Mouse (Mus musculus) thymus, postnatal 10 days (tissue): ENCODE results near the gene Scrn3.

Experiments
- DNase-seq, 2 experiments: peaks; one replicate each; pipeline ENCODE4 v3.0.0; 2021; ENCODE audit warnings: low spot score in 2 of 2

Gene Scrn3

DNA sequence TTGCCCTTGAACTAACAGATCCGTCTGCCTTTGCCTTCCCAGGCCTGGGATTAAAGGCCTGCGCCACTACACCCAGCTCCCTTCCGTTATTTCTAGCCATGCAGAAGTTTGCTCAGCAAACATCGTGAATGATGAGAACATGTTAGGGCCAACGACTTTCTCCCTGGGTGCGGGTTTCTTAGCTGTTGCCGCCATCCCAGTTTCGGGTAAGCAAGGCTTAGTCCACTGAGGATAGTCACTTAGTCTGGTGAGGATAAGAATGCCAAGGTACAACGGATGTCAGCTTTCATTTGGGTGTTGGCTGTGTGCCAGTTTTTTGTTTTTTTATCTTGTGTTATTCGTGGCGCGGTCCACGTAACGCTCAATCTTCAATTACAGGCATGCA, 708 bp downstream of the Scrn3 start:
- peak; percentile 18 for DNase-seq

DNA sequence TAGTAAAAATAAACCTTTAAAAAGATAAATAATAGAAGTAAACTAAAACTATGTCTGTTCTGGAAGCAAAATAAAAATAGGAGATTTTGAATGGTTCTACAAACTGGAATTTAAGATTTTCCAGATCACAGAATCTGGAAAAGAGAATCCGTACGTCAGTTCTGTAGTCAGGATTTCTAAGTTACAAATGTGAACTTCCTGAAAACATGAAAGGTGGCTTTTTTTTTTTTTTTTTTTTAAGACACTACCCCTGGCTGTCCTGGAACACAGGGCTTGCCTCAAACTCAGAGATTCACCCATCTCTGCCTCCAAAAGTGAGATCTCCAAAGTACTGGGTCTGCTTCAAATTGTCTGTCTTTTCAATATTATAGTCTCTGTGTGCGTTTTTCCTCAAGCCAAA, 1.9 kb downstream of the Scrn3 start:
- DNase-seq, result no peak

DNA sequence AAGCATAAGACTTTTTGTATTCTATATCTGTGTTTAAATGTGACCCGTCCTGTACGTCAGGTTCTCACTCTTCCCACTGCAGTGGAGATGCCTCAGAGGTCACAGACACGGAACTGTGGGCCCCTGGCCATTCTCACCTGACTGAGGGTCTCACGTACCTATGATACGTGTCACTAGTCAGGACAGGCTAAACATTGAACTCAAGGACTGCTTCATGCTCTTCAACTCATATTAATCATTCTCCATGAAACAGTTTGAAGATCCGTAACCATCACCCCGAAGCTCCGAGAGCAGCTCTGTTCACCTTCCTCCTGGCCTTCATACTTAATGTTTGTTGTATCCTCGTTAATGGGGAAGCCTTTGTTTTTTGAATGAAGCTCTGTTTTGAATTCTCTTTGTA, 5.0 kb downstream of the Scrn3 start:
- DNase-seq, result no peak

DNA sequence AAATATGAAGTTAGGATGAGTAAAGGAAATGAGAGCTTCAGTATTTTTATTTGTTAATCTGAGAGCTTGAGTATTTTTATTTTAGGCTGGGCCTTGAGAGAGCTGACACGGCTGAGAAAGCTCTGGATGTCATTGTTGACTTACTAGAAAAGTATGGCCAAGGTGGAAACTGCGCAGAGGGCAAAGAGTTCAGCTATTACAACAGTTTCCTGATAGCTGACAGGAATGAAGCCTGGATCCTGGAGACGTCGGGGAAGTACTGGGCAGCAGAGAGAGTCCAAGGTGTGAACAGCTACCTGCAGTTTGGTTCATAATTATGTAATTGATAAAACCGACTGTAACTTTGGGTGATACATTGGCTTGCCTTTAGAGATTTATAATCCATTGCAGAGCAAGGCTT, 6.8 kb downstream of the Scrn3 start:
- DNase-seq, result no peak

DNA sequence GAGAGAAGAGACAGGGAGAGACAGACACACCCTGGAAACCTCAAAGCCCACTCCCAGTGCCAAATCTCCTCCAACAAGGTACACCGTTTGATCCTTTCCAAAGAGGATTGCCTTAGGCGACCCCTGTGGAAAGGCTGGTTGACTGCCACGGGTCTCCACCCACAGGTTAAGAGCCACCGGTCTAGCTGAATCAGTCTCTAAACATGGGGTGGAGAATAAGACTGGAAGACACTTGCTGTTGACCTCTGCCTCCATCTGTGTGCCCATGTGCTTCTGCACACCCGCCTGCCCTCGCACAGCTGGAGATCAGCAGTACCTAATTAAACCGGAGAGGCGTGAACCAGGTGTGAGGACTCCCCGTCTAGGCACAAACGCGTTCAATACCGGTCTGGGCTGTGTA, 10.6 kb downstream of the Scrn3 start:
- DNase-seq, result no peak

DNA sequence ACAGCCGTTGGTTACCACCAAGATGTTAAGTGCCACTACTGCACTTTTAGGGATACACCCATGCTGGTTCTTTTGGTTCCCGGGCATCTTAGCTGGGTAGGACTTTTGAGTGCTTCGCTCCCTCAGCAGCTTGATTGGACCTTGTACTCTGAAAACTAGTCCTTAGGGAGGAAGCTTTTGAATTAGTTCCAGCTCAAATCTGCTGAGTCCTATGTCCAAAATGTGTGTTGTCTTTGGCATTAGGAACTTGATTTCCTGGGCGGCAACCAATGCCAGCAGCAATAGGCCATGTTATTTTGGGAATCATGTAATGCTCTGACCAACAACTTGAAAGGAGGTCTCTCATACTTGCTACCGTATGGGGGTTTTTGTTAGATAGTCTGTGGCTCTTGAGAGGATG, 13.5 kb downstream of the Scrn3 start:
- DNase-seq, result no peak

DNA sequence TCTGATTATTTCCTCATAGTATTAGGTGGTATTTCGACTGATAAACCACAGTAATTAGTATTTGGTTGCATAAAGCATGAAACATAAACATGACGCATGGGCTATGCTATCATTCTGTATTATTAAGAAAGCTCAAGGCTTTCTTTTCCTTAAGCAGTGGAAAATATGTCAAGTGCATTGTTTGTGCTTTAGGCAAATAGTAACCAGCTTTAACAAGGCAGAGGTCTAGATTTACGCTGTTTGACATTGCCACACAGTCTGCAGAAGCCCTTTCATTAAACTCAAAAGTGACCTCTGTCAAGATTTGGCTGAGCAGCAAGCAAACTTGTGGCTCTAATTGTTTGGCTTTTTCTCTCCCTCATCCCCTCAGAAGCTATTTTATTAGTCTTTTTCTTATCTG, 23.5 kb downstream of the Scrn3 start:
- DNase-seq, result no peak

DNA sequence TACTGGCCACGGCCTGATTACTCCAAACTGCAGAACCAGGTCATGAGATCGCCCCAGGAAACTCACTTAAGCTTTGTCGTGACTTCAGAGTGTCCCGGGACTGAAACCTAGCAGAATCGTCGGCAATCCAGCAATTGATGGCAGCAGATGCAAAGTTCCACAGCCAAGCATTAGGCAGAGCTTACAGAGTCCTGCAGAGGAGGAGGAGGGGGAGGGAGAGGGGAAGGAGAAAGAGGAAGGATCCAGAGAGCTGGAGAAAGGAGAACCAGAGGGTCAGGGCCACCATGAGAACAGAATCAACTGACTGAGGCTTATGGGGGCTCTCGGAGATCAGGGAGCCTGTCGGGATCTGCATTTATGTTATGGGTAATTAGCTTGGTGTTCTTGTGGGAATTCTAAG, 26.0 kb downstream of the Scrn3 start:
- DNase-seq, result no peak

DNA sequence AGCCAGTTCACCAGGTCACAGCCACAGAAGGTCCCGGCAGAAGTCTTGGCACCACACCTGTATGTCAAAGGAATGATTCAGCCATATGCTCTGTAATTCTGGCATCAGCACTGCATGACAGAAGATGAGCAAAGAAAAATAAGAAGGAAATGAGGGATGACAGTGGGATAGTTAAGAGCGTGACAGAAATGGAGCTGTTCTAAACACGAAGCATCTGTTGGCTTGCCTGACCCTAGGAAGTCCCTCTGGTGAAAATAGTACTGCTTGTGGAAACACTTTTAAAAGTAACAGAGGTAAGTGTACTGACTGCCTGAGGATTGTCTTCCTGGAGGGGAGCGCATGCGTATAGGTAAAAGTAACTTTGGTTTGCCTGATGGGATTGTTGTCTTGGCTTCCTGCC, 31.3 kb downstream of the Scrn3 start:
- no peak for DNase-seq

DNA sequence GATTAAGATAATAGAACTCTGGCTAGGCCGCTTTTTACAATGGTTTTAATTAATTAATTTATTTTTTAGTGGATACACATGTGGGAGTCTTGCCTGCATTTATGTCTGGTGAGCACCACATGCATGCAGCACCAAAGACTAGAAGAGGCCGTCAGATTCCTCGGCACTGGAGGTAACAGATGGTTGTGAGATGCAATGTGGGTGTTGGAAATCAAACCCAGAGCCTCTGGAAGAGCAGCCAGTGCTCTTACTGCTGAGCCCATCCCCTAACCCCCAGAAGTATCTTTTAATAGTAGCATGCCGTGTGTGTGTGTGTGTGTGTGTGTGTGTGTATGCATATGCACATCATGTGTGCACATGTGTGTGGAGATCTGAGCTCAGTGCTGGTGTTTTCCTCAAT, 32.8 kb downstream of the Scrn3 start:
- no peak for DNase-seq

DNA sequence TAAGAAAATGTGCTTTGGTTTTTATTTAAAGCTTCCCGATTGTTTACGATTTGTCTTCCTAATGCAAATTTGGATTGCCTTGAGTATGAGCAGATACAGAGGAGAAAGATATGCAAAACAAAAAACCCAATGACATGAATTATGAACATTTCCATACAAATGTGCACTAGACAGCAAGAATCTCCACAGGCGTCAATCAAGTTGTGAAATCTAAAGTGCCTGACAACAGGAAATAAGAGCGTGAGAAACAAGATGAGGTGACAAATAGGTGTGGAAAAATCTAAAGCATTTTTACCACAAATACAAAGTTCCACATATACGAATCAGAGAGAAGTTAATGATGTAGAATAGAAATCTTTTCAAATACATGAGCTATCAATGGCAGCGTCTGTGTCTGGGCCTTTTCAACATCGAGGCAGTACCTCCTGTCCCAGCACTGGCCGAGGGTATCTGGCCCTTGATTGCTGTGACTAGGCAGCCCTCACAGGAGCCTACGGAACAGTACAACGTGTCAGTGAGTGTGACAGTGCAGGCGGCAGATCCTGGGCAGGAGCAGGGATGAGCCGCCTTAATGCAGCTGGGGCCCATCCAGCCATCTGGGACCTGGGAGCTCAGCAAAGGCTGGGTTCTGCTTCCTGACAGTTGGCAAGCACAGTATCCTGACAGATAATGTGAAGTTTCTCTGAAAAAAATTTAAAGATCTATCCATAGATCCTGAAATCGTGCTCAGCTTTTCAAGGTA, 34.1 kb downstream of the Scrn3 start:
- DNase-seq, result no peak

DNA sequence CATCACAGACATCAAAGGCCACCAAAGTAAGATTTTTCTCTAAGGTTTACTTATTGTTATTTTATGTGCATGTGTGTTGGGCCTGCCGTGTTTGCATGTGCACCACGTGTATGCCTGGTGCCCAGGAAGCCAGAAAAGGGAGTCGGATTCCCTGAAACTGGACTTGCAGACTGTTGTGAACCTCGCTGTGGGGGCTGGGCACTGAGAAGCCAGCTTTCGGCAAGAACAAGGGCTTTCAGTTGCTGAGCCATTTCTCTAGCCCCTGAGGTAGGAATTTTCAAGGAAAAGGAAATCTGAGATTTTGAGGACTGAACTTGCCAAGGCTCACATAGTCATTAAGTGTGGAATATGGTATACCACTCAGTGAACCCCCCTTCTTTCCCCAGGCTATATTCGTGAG, 34.7 kb downstream of the Scrn3 start:
- no peak for DNase-seq

DNA sequence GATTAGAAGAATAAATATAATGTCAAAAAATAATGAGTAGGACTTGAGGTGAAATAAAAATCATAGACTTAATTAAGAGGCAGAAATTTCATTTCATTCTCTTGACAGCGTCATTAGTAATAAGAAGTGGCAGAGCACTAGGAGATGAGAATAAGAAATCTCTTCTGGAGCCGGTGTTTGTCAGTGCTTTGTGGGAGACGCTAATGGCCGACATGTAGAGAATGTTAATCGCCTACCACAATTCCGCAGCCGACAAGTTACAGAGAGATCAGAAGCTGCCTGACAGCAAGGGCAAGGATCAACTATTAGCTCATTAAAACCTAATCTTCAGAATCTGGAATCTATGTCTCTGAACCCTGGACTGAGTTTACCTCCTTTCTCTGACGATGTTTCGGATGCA, 35.4 kb downstream of the Scrn3 start:
- DNase-seq, result no peak

DNA sequence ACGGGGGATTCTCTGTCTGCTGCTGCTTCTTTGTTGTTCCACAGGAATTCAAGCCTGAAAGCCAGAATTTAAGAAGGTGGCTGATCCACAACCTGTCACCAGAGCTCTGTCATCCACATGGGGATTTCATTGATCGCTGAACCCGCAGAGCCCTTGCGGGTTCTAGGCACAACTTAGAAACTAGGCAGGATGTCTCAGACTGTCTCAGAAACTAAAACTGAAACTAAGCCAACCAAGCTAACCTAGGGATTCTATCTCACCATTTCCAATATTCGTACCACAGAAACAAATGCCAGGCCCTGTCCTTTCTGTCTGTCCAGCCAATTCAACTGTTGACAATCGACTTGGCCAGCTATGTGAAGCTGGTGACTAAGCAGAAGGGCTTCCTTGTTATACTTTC, 35.8 kb downstream of the Scrn3 start:
- DNase-seq, result no peak

DNA sequence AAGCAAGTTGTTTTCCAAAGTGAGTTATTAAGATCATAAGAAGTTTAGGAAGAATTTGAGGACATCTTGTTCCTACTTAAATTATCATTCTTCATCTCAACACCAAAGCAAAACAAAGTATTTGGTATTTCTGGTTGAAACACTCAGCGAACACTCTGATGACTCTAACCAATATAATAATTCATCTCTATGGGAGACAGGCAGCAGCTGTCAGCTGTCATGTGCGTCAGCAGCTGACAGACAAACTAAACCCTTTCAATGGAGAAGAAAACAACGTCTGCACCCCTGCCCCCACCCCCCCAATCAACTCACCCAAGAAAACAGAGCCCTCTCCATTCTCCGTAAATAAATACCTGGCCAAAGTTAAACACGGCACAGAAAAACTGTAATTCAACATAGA, 39.1 kb downstream of the Scrn3 start:
- no peak for DNase-seq

DNA sequence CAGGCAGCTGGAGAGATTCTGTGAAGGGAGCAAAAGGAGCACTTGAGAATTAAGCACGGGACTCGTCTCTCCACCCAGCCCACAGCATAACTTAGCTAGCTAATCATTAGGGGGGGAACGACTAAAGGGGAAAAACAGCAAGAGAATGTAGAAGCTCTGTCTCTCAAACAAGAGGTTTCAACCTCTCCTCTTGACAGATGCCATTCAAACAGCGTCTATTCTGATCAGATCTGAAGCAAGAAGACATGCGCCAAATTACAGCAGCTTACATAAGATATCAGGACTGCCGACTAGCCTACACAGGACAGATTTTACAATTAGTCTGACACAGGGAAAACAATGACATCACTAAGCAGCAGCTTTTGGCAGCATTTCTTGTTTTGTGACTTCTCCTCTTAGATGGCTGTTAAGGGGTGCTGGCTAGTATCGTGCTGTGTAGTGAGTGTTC, 39.5 kb downstream of the Scrn3 start:
- no peak for DNase-seq

DNA sequence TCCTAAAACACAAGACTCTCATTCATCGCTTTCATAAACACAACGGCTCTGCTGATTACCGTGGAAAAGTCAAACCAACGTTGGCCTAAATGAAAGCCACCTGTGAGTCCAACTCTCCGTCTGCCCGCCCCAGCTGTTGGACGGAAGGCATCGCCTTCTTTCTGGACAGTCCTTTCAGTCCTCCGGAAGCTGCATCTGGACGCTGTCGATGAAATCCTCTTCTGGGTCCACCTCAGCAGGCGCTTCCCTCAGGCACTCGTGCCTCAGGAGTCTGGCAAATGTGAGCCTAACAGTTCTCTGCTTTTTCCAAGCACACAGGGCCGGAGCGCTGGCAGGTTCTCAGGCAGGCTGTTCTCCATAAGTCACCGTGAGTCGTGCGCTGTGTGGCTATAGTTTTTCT, 44.6 kb downstream of the Scrn3 start:
- no peak for DNase-seq

DNA sequence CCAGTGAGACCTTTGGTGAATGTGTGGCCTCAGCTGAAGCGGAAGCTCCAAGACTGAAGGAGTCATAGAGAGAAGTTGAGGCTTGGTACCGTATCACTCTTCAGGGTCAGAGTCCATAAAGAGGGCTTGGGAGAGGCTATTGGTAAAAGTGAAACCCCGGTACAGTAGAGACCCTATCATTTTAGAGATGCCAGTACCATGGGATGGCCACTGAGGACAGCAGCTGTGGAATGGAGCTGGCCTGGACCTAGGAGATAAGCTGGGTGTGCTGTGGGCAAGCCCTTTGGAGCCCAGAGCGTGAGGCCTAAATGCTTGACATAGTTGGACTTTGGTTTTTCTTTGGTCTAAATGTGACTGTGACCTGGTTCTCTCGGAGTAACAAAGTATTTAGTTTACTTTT, 47.5 kb downstream of the Scrn3 start:
- no peak for DNase-seq

DNA sequence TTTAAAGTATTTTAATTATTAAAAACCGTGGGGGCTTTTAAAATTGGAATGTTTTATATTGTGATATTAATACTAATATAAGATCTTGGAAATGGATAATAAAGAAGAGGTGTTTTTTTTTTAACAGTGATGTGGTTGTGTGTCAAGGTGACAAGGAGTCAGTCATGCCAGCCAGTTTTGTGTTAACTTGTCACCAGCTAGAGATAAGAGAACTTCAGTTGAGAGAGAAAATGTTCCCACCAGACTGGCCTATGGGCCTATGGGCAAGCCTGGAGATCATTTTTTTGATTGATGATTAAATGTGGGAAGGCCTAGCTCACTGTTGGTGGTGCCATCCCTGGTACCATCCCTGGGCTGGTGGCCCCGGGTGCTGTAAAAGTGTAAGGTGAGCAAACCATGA, 48.1 kb downstream of the Scrn3 start:
- no peak for DNase-seq

DNA sequence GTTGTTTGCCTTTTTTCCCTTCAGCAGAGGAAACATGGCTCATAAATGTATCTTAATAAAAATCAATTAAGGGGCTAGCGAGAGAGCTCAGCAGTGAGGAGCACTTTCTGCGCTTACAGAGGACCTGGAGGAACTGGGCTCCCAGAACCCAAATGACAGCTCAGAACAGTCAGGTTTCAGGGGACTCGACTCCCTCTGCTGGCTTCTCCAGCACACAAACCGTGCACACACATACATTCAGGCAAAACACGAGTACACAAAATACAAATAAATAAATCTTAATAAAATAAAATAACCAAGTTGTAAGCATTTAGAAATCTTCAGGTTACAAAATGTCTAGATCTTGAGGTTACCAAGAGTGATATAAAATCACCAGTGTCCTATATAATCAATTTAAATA, 51.0 kb downstream of the Scrn3 start:
- no peak for DNase-seq

DNA sequence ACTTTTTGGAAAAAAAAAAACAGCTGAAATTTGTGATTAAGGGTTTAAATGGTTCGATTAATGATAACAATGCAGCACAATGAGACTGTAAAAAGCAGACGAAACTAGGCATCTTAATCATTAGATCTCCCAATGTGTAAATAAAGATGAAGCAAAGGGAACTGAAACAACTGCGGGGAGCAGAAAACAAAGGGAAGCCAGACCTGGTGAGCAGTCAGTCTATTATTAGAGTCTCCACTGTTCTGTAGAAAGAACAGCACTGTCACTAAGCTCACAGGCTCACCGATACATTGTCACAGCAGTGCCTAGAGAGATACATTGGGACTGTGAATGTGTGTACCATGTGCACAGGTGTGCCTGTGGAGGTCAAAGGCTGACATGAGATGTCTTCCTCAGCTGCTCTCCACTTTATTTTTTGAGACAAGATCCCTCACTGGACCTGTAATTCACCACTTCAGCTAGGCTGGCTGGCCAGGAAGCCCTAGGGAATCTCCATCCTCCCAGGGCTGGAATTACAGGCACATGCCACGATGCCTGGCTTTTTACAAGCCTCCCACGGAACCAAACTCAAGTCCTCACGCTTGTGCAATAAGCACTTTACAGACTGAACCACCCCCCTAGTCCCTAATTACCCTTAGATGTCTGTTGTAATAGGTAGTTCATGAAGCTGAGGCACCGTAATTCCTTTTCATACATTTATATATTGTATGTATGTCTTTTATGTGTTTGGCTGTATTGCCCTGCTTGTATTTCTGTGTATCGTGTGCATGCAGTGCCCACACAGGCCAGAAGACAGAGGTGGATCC, 59.3 kb downstream of the Scrn3 start:
- no peak for DNase-seq

DNA sequence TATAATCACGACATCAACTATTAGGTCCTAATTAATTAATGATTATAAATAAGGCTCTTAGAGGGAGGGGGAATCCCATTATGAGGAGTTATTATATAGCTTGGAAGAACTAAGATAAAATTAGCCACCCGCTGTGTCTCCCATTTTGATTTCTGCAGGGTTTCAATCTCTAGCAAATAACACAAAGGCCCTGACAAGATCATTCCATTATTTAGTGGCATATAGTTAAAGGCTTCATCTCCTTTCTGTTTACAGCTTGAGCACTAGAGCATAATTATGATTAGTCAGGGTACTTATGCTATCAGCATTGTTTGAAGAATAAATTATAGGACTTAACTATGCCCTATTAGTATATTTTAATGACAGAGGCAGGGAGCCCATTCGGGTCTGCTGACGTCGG, 65.9 kb downstream of the Scrn3 start:
- no peak for DNase-seq

DNA sequence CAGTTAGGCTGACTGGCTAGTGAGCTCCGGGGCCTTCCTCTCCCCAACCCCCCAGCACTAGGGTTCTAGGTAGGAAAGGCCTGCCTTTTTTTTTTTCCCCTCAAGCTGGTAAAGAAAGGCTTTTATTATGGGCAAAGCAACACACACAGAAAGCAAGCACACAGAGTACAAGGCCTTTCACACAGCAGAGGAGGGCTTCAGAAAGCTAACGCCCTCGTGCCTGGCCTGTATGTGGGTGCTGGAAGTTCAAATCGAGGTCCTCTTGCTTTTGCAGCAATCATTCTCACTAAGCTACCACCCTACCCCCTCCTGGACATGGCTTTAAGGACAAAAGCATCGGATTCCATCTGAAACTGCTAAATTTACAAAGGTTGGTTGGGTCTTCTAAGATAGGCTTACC, 67.3 kb downstream of the Scrn3 start:
- no peak for DNase-seq
